Mouse (Mus musculus) forebrain, postnatal 0 days (tissue): Measurements from ENCODE around the gene Naa38. TPM values are rescaled to one million over a fixed set of nuclear protein-coding genes. Genes with fewer than 3 reads are reported as not detected.
A peak's percentile ranks its signal among the peaks of the same experiment; 100 is the strongest.
"Not testable (repeated sequence)": the region's sequence is repeated elsewhere in the genome, so short reads cannot be mapped to it uniquely, and the experiment has no call there.

ENCODE experiments used
- ATAC-seq: fragments of 200-750 bp; cut with Nextera tagmentation; 2 replicates; pipeline ENCODE4 v1.8.0; 2017; ENCODE audit warnings: mild to moderate bottlenecking, moderate library complexity
- DNase-seq: peaks from one replicate; pipeline ENCODE4 v3.0.0-alpha.2; 2015
- H3K27ac ChIP-seq: fragments of 300-500 bp; sonication (generic); 2 replicates; pipeline ENCODE4 v1.5.1; 2014; ENCODE audit warnings: low read depth, mild to moderate bottlenecking, antibody characterized with exemption, low read length, moderate library complexity, mixed read lengths
- H3K27me3 ChIP-seq: fragments of 300-500 bp; sonication (generic); 2 replicates; pipeline ENCODE4 v1.6.1; 2014; ENCODE audit warnings: mild to moderate bottlenecking, low read length, mixed read lengths; ENCODE audit not compliant: insufficient read depth
- H3K36me3 ChIP-seq: fragments of 300-500 bp; sonication (generic); 2 replicates; pipeline ENCODE4 v1.6.1; 2014; ENCODE audit warnings: mild to moderate bottlenecking, moderate library complexity; ENCODE audit not compliant: insufficient read depth
- H3K4me1 ChIP-seq: fragments of 300-500 bp; sonication (generic); 2 replicates; pipeline ENCODE4 v1.6.1; 2014; ENCODE audit warnings: antibody characterized with exemption; ENCODE audit not compliant: insufficient read depth
- H3K4me2 ChIP-seq: fragments of 300-500 bp; sonication (generic); 2 replicates; pipeline ENCODE4 v1.6.1; 2014; ENCODE audit warnings: low read depth, mild to moderate bottlenecking, moderate library complexity
- H3K4me3 ChIP-seq: fragments of 300-500 bp; sonication (generic); 2 replicates; pipeline ENCODE4 v1.5.1; 2014; ENCODE audit warnings: low read depth, low read length, mixed read lengths
- H3K9ac ChIP-seq: fragments of 300-500 bp; sonication (generic); 2 replicates; pipeline ENCODE4 v1.6.1; 2014; ENCODE audit warnings: mild to moderate bottlenecking
- H3K9me3 ChIP-seq: fragments of 300-500 bp; sonication (generic); 2 replicates; pipeline ENCODE4 v1.6.1; 2016; ENCODE audit warnings: low read length
- CTCF ChIP-seq: sonication (generic); IDR thresholded peaks from 2 replicates; pipeline ENCODE4 v1.5.1; 2016; ENCODE audit warnings: antibody characterized with exemption, control low read depth, low read depth
- WGBS: fragments of 180-500 bp; shearing (Covaris S2); extraction: QIAGEN DNeasy Blood & Tissue Kit; methylation state at CpG from one replicate; pipeline ENCODE4 v1.1.7; 2014; 5-methylcytosine and 5-hydroxymethylcytosine counted together
- polyA plus RNA-seq: library from polyadenylated mRNA; unstranded; fragments of >200 nt; fragmentation: Nextera tagmentation; extraction: Ambion mirVana; gene quantifications from 2 replicates; pipeline ENCODE4 v1.2.1, GENCODE M21; 2015
- total RNA-seq: library from RNA; depleted of rRNA; stranded (reverse); fragments of >200 nt; gene quantifications from 2 replicates; pipeline ENCODE4 v1.2.3, GENCODE M21; 2014

Naa38 gene
- total and polyA plus RNA-seq, 2 experiments from 2014 or later = 47.7 to 125 TPM

DNA sequence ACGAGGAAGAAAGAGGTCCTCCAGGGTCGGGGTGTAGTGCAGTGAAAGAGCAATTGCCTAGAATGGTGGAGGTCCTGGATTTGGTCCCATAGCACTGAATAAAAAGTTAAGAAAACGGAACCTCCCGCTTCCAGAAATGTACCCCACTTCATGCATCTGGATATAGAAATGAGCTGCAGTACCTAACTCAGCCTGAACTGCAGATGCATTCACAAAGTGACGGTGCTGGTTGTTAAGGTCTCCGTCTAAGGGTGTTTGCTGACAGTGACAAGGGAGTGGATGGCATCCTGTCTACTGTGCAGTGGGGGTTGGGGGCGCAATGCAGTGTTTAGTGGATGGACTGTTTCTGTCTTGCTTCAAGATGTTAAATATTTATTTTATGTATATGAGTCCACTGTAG lies 8.5 kb upstream of the Naa38 start:
- H3K27ac ChIP-seq = no peak overlapping the region
- H3K4me1 ChIP-seq = no peaks in the 10 kb centered on the region
- H3K9me3 ChIP-seq = no peaks in the 10 kb centered on the region
- ATAC-seq (peak; percentile 38; the same call in 1 of the 2 replicates), DNase-seq (no peak)
- H3K9ac ChIP-seq = no peak overlapping the region
- WGBS = 78% methylated on average over 7 of the region's 7 CpGs
- H3K4me2 ChIP-seq = no peak overlapping the region
- no peaks in the 10 kb centered on the region for H3K27me3 ChIP-seq
- H3K4me3 ChIP-seq = no peak overlapping the region
- TF ChIP-seq CTCF = peak; percentile 51; the same call in 1 of the 2 replicates
- H3K36me3 ChIP-seq = no peaks in the 10 kb centered on the region

GRCm38 (mm10) chr11:69388680-69389079 lies 6.6 kb upstream of the Naa38 start:
- no peak for DNase-seq
- no peaks in the 10 kb centered on the region for H3K4me1 ChIP-seq
- 0 out of 2 replicates have a peak, but pooled peaks have one; percentile 20 for TF ChIP-seq CTCF
- 93% methylated on average over 4 of the region's 4 CpGs for WGBS
- H3K9me3 ChIP-seq = no peaks in the 10 kb centered on the region
- H3K4me2 ChIP-seq = no peak overlapping the region
- no peak overlapping the region for H3K9ac ChIP-seq
- ATAC-seq = no peak
- 0 out of 2 replicates have a peak, but pooled peaks cover 4% of the 10 kb centered on the region for H3K36me3 ChIP-seq
- no peak overlapping the region for H3K4me3 ChIP-seq
- H3K27me3 ChIP-seq = no peaks in the 10 kb centered on the region
- H3K27ac ChIP-seq = no peak overlapping the region

DNA sequence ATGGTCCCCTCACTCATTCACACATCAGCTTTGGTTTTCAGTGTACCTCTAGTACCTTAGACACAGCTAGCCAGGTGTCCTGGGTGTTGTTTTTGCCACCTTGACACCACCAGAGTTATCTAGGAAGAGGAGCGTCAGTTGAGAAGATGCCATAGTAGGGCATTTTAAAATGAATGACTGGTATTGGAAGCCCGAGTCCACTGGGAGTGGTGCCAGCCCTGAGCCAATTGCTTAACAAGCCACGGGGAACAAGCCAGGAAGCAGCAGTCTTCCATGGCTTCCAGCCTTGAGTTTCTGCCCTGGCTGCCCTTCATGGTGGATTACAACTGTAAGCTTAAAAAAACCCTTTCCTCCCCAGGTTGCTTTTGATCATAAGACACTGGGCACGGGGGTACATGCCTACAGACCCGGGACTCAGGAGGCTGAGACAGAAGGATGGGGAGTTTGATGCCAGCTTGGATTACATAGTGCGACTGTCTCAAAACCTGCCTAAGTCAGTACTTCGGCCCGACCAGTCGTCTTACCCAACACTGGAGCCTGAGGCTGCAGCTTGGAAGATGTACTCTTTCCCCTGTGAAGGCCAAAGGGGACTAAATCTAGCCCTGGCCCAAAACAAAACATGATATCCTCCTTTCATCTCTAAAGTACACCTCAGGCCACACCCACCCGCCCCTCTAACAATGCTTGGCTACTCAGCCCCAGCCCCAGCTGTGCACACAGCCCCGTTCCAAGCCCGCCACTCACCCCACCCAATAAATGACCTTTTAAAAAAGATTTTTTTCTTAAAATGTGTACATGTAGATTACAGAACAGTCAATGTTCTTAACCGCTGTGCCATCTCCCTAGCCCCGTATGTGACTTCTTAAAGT lies 5.5 kb upstream of the Naa38 start:
- peak; percentile 6; the same call in 1 of the 2 replicates for ATAC-seq
- H3K9ac ChIP-seq = no peak overlapping the region

DNA sequence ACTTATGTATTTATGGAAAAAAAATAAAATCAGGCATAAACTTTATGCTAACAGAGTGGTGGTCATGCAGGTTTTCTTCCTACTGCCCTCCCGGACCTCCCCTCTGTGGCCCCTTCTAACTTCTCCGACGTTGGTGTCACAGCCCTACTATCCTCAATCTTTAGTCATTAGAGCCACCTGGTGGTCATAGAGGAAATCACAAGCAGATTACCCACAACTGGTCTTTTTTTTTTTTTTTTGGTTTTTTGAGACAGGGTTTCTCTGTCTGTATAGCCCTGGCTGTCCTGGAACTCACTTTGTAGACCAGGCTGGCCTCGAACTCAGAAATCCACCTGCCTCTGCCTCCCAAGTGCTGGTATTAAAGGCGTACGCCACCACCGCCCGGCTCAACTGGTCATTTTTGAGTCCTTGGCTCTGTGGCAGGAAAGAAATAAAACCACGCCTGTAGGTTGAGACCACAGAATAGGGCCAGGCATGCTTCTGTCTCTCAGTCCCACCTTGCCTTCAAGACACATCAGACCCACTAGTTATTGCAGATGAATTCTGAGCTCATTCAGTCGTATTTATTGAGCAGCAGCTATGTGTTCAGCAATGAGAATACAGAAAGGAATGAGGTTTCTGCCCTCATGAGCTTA lies 4.8 kb upstream of the Naa38 start:
- Histone ChIP-seq H3K27me3 (no peaks in the 10 kb centered on the region), H3K9me3 (no peaks in the 10 kb centered on the region)

More for the DNA sequence above, 5.5 kb upstream of the Naa38 start:
- Histone ChIP-seq H3K9me3 (no peaks in the 10 kb centered on the region), H3K36me3 (0 out of 2 replicates have a peak, but pooled peaks cover 4% of the 10 kb centered on the region), H3K27me3 (no peaks in the 10 kb centered on the region), H3K4me3 (no peak overlapping the region), H3K4me1 (peaks cover 4% of the 10 kb centered on the region; the same call in 1 of the 2 replicates), H3K27ac (no peak overlapping the region), H3K4me2 (no peak overlapping the region)
- WGBS = 55% methylated on average over 14 of the region's 14 CpGs
- TF ChIP-seq CTCF = no peak
- DNase-seq = peak; percentile 45

GRCm38 (mm10) chr11:69394591-69395167 lies 608 bp upstream of the Naa38 start:
- 2% methylated on average over 31 of the region's 31 CpGs for WGBS
- DNase-seq, H3K9me3 ChIP-seq: not testable (repeated sequence)

More for the DNA sequence above, 4.8 kb upstream of the Naa38 start:
- peak; percentile 27; the same call in 1 of the 2 replicates for ATAC-seq
- H3K4me2 ChIP-seq = no peak overlapping the region
- peaks cover 4% of the 10 kb centered on the region; the same call in 1 of the 2 replicates for H3K4me1 ChIP-seq
- no peak overlapping the region for H3K4me3 ChIP-seq
- TF ChIP-seq CTCF = peak; percentile 80
- H3K9ac ChIP-seq = no peak overlapping the region
- WGBS = 50% methylated on average over 10 of the region's 10 CpGs
- no peak overlapping the region for H3K27ac ChIP-seq
- peak; percentile 88 for DNase-seq
- 0 out of 2 replicates have a peak, but pooled peaks cover 4% of the 10 kb centered on the region for H3K36me3 ChIP-seq

DNA sequence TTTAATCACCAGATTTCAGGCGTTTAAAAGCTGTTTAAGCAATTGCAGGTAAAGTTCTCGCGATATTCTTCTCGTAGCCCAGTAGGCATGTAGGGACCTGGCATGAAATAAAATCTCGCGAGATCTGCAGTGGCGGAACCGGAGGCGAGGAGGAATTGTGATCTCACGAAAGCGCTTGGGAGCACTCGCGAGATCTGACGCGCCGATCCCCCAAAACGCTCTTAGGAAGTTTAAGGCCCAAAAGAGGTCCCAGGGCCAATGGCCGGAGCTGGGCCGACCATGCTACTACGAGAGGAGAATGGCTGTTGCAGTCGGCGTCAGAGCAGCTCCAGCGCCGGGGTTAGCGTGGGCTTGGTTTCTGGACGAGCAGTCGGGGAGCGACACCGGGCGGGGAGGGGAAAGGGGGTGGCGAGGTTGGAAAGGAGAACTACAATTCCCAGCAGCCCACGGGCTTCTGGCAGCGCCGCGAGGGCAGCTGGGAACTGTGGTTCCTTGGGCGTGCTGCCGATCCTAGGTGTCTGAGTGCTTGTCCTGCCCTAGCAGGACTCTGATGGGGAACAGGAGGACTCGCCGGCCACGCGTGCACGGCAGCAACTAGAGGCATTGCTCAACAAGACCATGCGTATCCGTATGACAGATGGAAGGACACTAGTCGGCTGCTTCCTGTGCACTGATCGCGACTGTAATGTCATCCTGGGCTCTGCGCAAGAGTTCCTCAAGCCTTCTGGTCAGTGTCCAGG lies 517 bp downstream of the Naa38 start:
- DNase-seq (peak; percentile 99), ATAC-seq (peak; percentile 95)
- peak overlapping the region; percentile 74 for H3K4me3 ChIP-seq
- WGBS = under 1% methylated on average over 48 of the region's 48 CpGs
- H3K27ac ChIP-seq = peak overlapping the region; percentile 98
- TF ChIP-seq CTCF = no peak
- no peaks in the 10 kb centered on the region for H3K27me3 ChIP-seq
- H3K4me2 ChIP-seq = peak overlapping the region; percentile 77
- no peaks in the 10 kb centered on the region for H3K9me3 ChIP-seq
- peaks cover 10% of the 10 kb centered on the region; the same call in 1 of the 2 replicates for H3K4me1 ChIP-seq
- peaks cover 20% of the 10 kb centered on the region for H3K36me3 ChIP-seq
- H3K9ac ChIP-seq = peak overlapping the region; percentile 95

More at GRCm38 (mm10) chr11:69394591-69395167, 608 bp upstream of the Naa38 start:
- H3K27me3 ChIP-seq, H3K36me3 ChIP-seq, ATAC-seq: not testable (repeated sequence)
- Histone ChIP-seq H3K4me2 (peak overlapping the region; percentile 77), H3K27ac (peak overlapping the region; percentile 98), H3K4me1 (peaks cover 10% of the 10 kb centered on the region; the same call in 1 of the 2 replicates), H3K4me3 (peak overlapping the region; percentile 74), H3K9ac (peak overlapping the region; percentile 95)
